Mouse (Mus musculus): ENCODE data around the gene Vmn1r54. TPM values are rescaled to one million over a fixed set of nuclear protein-coding genes. Genes with fewer than 3 reads are reported as not detected.

Gene Vmn1r54
- polyA plus RNA-seq, 1 experiment, result not detected

- no peak overlapping the region for H3K4me3 ChIP-seq (ENCODE audit: low read depth, low read length)
- H3K9me3 ChIP-seq (replicated peaks; ENCODE audit: control insufficient read depth, insufficient read depth, low read length, poor library complexity, severe bottlenecking), result peaks cover 14% of the 10 kb centered on the region
- no peaks in the 10 kb centered on the region for H3K4me1 ChIP-seq (ENCODE audit: control insufficient read depth, insufficient read depth, low read length)
- no peaks in the 10 kb centered on the region for H3K36me3 ChIP-seq (ENCODE audit: control insufficient read depth, insufficient read depth, low read length, poor library complexity, severe bottlenecking)
- H3K27me3 ChIP-seq (ENCODE audit: control insufficient read depth, insufficient read depth, low read length, poor library complexity, severe bottlenecking), result no peaks in the 10 kb centered on the region
- TF ChIP-seq EP300 (IDR thresholded peaks at IDR 0.05; ENCODE audit: insufficient read depth, low read depth, low read length) (no peak), POLR2A (IDR thresholded peaks at IDR 0.05; ENCODE audit: insufficient read depth, low read length) (no peak), CTCF (IDR thresholded peaks at IDR 0.05; ENCODE audit: low read depth, low read length) (no peak)
- H3K27ac ChIP-seq (ENCODE audit: insufficient read depth, low read length), result no peak overlapping the region
- H3K9ac ChIP-seq (ENCODE audit: low read depth, poor library complexity, severe bottlenecking), result no peak overlapping the region
Measured at GRCm38 (mm10) chr6:90288265-90288664, 42.2 kb downstream of the Vmn1r54 start.

DNA sequence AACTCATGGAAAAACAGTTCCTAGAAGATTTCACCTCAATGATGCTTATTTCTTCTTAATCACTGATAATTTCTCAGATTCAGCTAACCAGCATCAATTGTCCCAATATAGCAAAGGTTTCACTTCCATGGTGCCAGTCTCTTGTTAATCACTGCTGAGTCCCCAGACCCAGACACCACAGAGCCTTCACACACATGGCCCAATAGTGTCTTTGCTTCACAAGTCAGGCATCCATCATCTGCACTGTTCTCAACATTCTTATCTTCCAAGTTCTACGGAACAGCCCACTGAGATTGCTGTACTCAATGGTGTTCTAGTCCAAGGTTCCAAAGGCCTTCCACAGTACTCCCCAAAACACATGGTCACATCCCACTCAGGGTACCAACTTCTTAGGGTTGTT lies 54.8 kb downstream of the Vmn1r54 start, which contains the start of gene BC048671:
BC048671 (plus strand) TSS at position 301 of the 400 bp plus-strand sequence.
- Histone ChIP-seq H3K4me3 (ENCODE audit: low read depth, low read length) (no peak within 1 kb of the TSS), H3K27ac (ENCODE audit: insufficient read depth, low read length) (no peak within 1 kb of the TSS), H3K4me1 (ENCODE audit: control insufficient read depth, insufficient read depth, low read length) (no peaks in the 10 kb centered on the region), H3K9me3 (replicated peaks; ENCODE audit: control insufficient read depth, insufficient read depth, low read length, poor library complexity, severe bottlenecking) (no peaks in the 10 kb centered on the region), H3K27me3 (ENCODE audit: control insufficient read depth, insufficient read depth, low read length, poor library complexity, severe bottlenecking) (no peaks in the 10 kb centered on the region), H3K36me3 (ENCODE audit: control insufficient read depth, insufficient read depth, low read length, poor library complexity, severe bottlenecking) (no peaks in the 10 kb centered on the region), H3K9ac (ENCODE audit: low read depth, poor library complexity, severe bottlenecking) (no peak within 1 kb of the TSS)
- TF ChIP-seq EP300 (IDR thresholded peaks at IDR 0.05; ENCODE audit: insufficient read depth, low read depth, low read length), result no peak
- no peak for TF ChIP-seq CTCF (IDR thresholded peaks at IDR 0.05; ENCODE audit: low read depth, low read length)
- TF ChIP-seq POLR2A (IDR thresholded peaks at IDR 0.05; ENCODE audit: insufficient read depth, low read length), result no peak

GRCm38 (mm10) chr6:90306315-90306975 lies 60.3 kb downstream of the Vmn1r54 start:
- no peaks in the 10 kb centered on the region for H3K4me1 ChIP-seq (ENCODE audit: control insufficient read depth, insufficient read depth, low read length)
- TF ChIP-seq CTCF (IDR thresholded peaks at IDR 0.05; ENCODE audit: low read depth, low read length) (no peak), EP300 (IDR thresholded peaks at IDR 0.05; ENCODE audit: insufficient read depth, low read depth, low read length) (no peak), POLR2A (IDR thresholded peaks at IDR 0.05; ENCODE audit: insufficient read depth, low read length) (no peak)
- H3K27me3 ChIP-seq (ENCODE audit: control insufficient read depth, insufficient read depth, low read length, poor library complexity, severe bottlenecking), result peaks cover 7% of the 10 kb centered on the region
- H3K9ac ChIP-seq (ENCODE audit: low read depth, poor library complexity, severe bottlenecking), result no peak overlapping the region
- H3K9me3 ChIP-seq (replicated peaks; ENCODE audit: control insufficient read depth, insufficient read depth, low read length, poor library complexity, severe bottlenecking), result peaks cover 12% of the 10 kb centered on the region
- H3K36me3 ChIP-seq (ENCODE audit: control insufficient read depth, insufficient read depth, low read length, poor library complexity, severe bottlenecking), result no peaks in the 10 kb centered on the region
- no peak overlapping the region for H3K4me3 ChIP-seq (ENCODE audit: low read depth, low read length)
- no peak overlapping the region for H3K27ac ChIP-seq (ENCODE audit: insufficient read depth, low read length)

DNA sequence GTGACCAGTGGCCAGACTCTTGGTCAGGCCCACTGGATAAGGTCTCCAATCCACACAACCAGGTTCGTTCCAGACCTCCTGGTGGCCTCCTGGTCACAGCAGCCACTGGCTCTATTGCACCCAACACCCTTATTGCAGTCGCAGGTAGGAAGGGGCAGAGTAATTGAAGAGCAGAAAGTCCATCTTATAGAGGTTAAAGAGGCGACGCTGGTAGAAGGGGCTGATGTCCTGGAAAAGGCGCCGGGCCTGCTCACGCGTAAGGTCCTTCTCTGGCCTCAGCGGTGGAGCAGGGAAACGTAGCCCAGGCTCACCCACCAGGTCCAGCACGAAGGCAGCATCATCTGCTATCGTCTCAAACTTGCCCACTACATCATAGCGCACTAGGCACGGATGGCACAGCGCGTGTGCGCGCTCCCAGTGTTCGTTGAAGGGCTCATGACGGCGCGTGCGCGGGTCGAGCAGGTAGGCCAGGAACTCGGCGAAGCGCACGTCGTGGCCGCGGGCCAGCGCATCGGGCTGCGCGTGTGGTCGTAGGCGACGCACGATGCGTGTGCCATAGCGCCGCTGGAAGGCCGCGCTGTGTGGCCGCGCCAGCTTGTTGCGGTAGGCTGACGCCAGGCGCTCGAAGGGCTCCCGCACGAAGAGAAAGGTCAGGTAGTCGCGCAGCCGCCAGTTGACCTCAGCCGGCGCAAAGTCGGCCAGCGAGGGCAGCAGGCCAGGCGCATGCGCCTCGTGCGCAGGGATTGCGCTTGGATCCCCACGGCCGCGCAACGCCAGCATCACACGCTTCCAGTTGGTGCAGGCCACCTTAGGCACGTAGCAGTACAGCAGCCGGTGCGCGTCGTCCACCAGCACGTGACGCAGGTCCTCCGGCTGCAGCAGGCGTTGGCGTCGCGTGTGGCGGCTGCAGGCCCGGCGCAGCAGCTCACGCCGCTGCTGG lies 63.0 kb downstream of the Vmn1r54 start:
- Histone ChIP-seq H3K4me1 (ENCODE audit: control insufficient read depth, insufficient read depth, low read length) (no peaks in the 10 kb centered on the region), H3K27ac (ENCODE audit: insufficient read depth, low read length) (no peak overlapping the region), H3K9me3 (replicated peaks; ENCODE audit: control insufficient read depth, insufficient read depth, low read length, poor library complexity, severe bottlenecking) (peaks cover 21% of the 10 kb centered on the region), H3K27me3 (ENCODE audit: control insufficient read depth, insufficient read depth, low read length, poor library complexity, severe bottlenecking) (peaks cover 7% of the 10 kb centered on the region), H3K9ac (ENCODE audit: low read depth, poor library complexity, severe bottlenecking) (no peak overlapping the region), H3K36me3 (ENCODE audit: control insufficient read depth, insufficient read depth, low read length, poor library complexity, severe bottlenecking) (no peaks in the 10 kb centered on the region), H3K4me3 (ENCODE audit: low read depth, low read length) (peak overlapping the region; percentile 31)
- TF ChIP-seq EP300 (IDR thresholded peaks at IDR 0.05; ENCODE audit: insufficient read depth, low read depth, low read length) (no peak), POLR2A (IDR thresholded peaks at IDR 0.05; ENCODE audit: insufficient read depth, low read length) (no peak), CTCF (IDR thresholded peaks at IDR 0.05; ENCODE audit: low read depth, low read length) (no peak)

GRCm38 (mm10) chr6:90315961-90316360 lies 69.9 kb downstream of the Vmn1r54 start:
- Histone ChIP-seq H3K4me3 (ENCODE audit: low read depth, low read length) (no peak overlapping the region), H3K27me3 (ENCODE audit: control insufficient read depth, insufficient read depth, low read length, poor library complexity, severe bottlenecking) (no peaks in the 10 kb centered on the region), H3K4me1 (ENCODE audit: control insufficient read depth, insufficient read depth, low read length) (no peaks in the 10 kb centered on the region), H3K9ac (ENCODE audit: low read depth, poor library complexity, severe bottlenecking) (no peak overlapping the region), H3K27ac (ENCODE audit: insufficient read depth, low read length) (no peak overlapping the region), H3K36me3 (ENCODE audit: control insufficient read depth, insufficient read depth, low read length, poor library complexity, severe bottlenecking) (no peaks in the 10 kb centered on the region), H3K9me3 (replicated peaks; ENCODE audit: control insufficient read depth, insufficient read depth, low read length, poor library complexity, severe bottlenecking) (peaks cover 17% of the 10 kb centered on the region)
- TF ChIP-seq CTCF (IDR thresholded peaks at IDR 0.05; ENCODE audit: low read depth, low read length) (no peak), EP300 (IDR thresholded peaks at IDR 0.05; ENCODE audit: insufficient read depth, low read depth, low read length) (no peak), POLR2A (IDR thresholded peaks at IDR 0.05; ENCODE audit: insufficient read depth, low read length) (no peak)
